Mouse (Mus musculus) left cerebral cortex, adult 11 months (tissue): Measurements from ENCODE around the gene Caly.

Source experiments
- DNase-seq: peaks from one replicate; pipeline ENCODE4 v3.0.0; 2022; ENCODE audit warnings: low spot score

The Caly gene

DNA sequence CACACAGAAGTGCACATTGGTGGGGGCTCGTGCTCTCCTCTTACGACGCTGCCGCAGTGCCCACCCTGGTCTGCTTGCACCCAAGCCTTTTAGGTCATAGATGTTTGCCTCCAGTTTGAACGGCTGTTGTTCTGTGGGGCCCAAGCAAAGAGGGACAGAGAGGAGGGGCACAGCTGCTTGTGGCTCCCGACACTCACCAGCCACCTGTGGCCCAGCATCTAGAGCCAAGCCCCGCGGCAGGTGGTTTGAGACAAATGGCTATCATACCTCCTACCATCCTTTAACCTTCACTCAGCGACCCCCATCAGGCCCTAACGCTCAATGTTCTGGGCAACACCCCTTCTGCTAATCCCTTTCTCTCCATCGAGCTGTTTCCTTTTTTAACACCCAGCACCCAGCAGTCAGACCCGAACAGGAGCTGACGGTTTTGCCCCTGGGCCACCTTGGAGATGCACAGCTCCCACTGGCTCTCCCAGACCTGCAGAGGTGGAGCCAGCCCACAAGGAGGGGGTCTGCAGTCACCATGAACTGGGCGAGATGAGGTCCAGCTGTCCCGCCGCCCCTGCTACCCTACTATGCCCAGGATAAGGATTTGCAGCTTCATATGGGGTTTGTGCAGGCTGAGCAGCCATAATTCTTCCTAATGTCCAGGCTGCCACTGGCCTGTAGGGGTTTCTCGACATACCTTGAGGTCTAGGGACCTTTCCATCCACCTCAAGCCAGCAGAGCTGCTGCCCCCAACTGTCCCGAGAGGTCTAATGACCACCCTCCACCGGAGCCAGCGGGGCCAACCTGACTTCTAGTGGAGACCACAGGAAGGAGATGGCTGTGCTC, 723 bp downstream of the Caly start:
- peak; percentile 29 for DNase-seq

DNA sequence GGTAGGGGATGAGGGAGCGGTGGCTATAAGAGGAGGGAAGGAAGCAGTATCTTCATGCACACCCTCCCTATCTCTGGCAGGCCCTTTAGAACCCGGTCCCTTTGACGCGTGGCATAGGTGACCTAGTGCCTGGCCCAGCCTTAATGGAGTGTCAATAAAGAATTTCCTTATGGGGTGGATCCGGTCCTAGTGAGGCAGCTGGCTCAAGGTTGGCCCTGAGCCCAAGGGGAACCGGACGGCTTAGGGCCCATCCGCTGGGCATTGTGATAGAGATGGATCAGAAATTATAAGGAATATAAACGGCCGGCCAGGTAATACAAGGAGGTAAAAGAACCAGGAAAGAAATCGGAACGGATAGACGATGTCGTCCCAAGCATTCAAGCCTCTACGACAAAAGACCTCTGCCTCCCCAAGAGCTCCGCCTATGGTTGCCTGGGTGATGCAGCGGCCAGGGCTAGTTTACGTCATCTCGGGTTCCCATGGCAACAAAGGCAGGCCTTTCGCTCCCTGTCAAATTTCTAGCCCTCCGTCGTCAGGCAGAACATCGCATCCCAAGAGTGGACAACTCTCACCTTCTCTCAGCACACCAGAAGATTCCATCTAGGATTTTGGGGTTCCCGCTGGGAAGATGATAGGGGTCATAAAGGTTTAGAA, 1.7 kb downstream of the Caly start:
- DNase-seq = peak; percentile 89

DNA sequence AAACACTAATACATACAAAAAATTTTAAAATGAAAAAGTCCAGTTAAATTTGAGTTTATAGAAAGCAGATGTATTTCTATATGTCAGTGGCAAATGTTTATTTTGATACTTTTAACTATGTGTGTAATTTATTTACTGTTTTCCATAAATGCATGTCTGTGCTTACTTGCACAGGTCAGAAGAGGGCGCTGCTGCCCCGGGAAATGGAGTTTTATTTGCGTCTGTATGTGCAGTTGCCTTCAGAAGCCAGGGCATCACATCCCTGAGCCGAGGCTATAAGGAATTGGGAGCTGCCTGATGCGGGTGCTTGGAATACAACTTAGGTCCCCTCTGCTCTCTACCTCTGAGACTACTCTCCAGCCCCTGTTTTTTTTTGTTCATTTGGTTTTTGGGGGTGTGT, 3.6 kb downstream of the Caly start:
- DNase-seq = no peak

DNA sequence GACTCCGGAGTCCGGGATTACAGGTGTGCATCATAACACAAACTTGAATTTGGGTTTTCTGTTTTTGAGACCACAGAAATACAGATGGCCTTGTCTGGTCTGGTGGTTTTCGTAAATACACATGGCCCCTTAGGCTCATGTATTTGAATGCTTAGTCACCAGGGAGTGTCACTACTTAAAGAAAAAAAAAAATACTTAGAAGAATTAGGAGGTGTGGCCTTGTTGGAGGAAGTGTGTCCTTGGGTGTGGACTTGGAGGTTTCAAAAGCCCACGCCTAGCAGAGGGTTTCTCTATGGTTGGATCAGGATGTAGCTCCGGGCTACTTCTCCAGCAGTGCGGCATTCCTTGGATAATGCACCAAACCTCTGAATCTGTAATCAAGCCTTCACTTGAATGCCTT, 4.7 kb downstream of the Caly start:
- DNase-seq = no peak

DNA sequence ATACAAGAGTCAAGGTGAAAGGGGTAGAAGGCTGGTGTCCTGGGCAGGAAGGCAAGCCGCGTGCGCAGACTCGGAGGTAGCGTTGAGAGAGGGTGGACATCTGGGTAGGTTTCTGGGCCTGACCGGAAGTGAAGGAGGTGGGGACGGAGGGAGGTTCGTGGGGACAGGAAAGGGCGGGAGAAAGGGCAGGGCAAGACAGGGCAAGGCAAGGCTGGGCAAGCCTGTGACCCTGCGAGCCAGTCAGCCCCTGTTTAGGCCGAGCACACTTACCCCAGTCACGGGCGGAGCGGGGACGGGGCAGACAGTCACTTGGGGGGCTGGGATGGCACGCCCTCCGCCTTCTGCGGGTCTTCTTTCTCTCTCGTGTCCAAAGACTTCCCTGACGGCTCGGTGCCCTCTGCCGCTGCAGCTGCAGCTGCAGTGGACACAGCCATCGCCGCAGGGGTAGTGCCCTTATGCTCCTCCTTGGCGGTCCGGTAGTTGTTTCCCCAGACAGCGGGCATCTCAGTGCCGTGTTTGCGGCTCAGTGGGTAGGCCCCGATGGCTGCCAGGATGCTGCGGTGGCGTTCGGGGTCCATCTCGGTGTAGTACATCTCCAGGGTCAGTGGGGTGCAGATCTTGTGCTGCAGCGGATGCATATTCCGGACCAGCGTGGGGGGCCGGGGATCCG, 12.2 kb downstream of the Caly start:
- no peak for DNase-seq

DNA sequence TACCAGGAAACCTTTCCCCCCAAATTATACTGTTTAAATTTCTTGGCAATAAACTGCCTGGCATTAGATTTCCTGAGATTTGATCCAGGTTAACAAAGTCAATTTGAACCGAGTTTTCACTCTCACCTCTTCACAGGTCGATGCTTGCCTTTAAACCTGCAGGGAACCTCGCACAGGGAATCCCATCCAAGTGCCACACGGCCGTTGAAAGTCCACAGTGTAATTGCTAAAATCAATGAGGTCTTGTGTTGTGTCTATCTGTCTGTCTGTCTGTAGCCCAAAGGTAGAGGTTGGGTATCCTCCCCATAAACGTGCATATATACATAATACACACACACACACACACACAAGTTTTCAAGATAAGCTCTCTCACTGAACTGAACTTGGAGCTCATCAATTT, 15.0 kb downstream of the Caly start:
- DNase-seq = no peak

DNA sequence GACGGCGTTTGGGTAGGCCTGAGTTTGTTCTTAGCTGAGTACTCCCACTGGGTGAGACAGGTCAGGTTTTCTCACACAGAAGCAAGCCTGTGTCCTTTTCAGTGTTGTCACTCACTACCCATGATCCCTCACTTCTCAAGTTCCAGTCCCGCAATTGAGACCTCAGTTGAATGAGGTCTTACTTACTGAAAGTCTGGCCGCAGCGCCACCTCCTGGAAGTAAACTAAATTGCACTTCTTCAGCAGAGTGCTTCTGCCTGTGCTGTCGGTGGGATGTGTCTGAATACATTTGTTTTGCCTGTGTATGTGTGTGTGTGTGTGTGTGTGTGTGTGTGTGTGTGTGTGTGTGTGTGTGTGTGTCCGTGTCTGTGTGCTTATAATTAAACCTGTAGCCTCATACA, 19.3 kb downstream of the Caly start:
- peak; percentile 33 for DNase-seq

DNA sequence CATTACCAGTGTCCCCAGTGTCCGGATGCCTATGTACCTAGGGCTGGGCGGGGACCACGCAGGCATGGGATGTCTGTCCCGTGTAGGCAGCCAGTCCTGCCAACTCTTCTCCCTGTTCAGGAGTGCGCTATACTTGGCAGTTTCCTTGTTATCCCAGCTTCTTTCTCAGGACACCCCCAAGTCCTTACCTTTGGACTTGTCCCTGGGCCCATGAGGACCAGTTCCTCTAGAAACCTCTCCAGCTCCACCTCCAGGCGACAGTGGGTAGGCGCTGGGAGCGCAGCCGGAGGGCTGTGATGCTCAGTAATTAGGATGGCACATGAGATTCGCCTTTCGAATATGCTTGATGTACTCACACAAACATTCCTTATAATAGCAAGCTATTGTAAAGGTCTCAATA, 20.0 kb downstream of the Caly start:
- no peak for DNase-seq

DNA sequence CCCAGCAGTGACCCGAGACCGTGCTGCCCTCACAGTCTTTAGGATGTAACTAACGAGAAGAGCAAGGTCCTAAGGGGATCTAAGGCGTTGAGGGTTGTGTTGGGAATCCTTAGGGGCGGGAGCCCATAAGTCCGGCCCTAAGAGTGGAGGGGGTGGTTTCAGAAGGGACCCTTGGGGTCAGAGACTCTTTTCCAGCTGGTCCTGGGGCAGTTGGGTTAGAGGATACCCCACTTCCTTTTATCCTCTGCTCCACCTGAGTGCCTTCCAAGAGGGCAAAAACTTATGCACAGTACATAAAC, 20.6 kb downstream of the Caly start:
- DNase-seq = no peak

DNA sequence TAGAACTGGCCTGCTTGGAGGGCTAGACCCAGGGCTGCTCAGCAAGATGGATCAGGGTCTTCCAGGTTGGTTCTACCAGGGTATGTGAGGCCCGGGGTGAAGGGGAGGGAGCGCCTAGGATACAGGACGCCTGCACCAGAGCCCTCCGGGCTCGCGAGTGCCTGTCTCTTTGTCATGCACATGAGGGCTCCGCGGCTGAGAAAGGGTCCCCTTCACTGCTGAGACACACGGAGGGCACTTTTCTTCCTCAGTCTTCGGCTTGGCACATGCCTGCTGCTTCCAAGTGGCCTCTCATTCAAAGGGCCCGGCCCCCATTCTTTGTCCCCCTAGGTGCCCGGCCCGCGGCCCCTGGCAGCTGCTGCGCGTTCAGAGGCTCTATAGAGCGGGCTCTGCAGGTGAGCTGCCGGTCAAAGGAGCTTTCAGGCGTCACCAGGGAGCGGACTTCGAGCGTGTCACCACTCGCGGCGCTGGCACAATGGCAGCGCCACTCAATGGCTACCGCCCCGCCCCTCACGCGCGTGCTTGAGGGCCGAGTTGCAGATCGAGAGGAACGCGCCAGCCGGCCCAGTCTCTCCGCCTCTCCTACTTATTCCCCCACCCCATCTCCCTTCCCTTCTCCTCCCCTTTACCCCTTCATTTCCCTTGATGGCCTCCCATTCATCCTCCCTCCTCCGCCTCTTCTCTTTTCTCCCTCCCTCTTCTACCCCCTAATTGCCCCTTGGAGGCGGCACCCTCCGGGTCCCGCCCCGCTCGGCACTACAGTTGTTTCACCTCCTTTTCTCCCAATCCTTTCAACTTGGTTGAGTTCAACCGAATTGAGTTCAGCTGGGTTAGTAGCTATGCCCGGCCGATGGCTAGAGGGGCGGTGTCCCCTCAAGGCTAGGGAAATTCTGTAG, 21.2 kb downstream of the Caly start:
- DNase-seq = no peak

DNA sequence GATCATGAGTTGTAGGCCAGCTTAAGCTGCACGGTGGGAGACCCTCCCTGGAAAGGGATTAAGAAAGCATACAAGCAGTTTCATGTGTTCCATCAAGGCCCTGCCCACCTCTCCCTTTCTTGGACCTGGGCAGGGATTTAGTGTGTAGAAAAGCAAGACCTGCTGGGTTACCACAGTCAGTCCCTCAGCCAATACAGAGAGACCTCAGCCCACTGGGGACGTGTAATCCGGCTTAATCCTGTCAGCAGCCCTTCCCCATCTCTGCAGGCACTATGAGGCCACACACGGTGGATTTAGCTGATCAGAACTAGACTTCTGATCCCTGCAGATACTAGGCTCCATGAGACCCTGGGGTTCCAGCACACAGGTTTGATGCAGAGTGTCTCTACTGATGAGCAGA, 22.7 kb downstream of the Caly start:
- DNase-seq = no peak

DNA sequence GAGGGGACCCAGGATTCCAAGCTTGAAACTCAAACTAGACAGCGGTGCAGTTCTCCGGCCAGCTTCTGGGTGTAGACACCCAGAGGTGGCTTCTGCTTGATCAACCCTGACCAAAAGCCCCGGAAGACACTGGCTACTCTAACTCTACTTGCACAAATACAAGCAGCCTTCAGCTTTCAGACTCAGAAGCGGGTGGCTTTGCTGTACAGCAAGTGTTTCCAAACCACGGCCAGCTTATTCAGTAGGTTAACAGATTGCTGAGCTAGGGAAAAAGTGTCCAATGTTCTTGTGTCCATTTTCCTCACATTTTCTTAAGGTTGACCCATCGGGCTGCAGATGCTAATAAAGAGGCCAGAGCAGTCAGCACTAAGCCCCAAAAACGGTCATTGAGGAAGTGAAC, 23.8 kb downstream of the Caly start:
- DNase-seq = no peak

DNA sequence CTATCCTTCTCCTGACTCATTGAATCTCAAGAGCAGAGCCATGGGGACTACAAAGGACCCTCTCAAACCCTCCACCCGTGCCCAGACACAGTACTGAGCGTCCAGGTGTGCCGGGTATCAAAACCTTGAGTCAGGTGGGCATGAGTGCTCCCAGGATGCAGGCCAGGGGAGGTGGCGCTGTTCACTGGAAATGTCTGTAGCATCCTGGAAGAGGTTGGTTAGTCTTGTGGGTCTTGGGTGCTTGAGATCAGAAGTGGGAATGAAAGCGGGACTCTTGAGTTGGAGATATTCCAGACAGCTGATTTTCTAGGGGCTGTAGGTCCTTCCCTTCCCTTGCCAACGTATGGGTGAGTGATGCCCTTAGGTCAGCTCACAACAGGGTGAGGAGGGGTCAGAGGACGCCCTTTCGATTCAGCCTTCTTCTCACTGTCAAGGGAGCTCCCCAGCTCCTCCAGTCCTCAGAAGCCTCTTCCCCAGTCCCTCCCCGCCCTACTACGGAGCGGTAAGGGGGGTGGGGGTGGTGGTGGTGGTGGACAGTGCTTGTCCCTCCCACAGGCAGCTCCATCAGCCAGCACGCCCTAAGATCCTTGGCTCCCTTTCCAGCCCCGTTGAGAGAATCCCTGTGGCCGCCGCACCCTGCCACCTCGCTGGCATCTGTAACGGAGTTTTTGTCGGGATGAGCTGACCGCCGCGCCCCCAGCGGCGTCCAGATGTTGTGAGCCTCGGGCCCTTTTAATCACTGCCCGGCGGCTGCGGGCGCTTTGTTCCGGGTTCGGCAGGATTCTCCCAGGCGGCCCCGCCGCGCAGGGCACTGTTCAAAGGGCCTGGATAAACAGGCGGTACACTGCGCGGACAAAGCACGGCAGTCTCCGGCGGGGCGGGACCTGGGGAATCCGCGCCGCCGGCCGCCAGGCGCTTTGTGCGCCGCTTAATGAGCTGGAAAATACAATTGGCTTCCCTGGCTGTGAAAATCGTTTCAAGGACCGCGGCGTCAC, 24.6 kb downstream of the Caly start:
- DNase-seq = no peak

DNA sequence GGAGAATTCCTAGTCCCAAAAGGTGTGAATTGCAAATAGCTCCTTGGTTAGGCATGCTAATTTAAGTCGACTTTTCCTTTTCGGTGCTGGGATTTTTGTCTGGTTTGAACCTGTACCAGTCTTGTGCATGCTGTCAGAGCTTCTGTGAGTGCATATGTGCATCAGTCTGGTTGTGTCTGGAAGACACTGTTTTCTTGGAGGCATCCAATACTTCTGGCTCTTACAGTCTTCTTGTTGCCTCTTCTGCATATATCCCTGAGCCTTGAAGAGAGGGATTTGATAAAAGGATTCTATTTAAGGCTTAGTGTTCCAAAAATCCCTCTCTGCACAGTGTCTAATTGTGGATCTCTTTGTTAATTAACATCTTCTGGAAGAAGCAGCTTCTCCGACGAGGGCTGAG, 28.2 kb downstream of the Caly start:
- DNase-seq = no peak

DNA sequence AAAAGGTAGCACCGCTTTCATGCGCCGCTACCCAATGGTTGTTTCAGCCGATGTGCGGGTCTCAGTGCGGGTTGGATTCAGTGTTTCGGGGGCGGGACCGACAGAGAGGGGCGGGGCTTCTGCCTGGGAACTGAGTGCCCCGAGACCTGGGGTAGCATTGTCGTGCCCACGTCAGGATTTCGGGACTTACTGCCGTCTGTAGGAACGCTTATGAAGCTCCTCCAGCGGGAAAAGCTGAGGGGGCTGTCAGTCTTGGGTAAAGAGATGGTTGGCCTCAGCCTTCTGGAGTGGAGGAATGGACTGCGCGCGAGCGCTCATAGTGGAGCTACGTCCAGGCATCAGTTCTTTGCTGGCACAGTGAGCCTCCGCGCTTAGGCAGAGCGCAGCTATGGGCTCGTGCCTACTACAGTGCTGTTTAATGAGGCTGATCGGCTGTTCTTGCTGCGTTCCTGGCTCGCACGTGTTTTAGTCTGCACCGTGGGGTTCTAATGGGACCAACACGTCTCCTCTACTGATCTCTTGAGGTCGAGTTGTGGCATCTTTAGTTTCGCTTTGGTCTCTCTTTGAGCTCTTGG, 33.1 kb downstream of the Caly start:
- no peak for DNase-seq

DNA sequence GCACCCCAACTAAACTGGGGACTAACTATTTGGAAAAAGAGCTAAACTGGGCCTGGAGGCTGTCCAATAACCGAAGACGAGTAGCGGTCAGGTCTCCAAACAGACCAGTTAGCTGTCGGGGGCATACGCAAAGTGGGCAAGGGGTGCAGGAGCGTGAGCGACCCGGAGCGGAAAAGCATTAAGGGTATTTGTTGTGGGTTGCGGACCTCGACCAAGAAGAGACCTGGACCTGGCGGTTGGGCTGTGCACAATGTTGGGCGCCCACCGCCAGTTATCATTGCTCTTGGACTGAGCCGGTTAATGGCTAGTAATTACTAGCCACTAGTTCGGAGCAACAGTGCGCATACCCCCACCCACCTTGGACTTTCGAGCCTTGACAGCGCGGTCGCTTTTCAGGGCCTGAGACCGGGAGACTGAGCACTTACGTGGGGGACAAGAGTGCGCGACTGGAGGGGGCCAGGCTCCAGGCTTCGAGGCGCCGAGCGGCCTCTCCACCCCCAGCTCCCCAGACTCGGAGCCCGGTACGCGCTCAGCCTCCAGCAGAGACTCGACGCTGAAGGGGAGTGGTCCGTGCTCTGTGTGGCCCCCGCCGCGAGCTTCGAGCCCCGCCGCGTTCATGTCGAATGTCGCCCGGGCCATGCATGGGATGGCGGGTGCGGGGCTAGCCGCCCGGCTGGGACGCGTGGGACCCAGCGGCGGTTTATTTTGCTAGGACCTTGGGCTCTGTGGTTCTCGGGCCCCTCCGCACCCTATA, 33.8 kb downstream of the Caly start, which contains the start of gene Msx3:
Msx3 (minus strand) TSS at position 729 of the 754 bp plus-strand sequence.
- no peak for DNase-seq

DNA sequence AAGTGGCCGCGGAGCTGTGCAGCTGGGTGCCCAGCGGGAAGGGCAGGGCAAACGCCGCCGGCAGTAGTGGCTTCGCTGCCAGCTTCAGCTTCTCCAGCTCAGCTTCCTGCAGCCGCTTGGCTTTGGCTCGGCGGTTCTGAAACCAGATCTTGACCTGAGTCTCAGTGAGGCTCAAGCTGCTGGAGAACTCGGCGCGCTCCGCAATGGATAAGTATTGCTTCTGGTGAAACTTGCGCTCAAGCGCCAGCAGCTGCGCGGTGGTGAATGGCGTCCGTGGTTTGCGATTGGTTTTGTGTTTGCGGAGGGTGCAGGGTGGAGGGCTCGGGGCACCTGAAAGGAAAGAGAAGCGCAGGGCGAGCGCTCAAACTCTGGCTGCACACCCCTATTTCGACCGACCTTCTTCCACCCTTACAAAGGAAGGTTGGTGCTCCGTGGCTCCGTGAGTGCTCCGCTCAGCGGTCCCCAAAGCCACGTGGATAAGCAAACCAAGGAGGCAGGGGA, 34.5 kb downstream of the Caly start:
- DNase-seq = no peak

DNA sequence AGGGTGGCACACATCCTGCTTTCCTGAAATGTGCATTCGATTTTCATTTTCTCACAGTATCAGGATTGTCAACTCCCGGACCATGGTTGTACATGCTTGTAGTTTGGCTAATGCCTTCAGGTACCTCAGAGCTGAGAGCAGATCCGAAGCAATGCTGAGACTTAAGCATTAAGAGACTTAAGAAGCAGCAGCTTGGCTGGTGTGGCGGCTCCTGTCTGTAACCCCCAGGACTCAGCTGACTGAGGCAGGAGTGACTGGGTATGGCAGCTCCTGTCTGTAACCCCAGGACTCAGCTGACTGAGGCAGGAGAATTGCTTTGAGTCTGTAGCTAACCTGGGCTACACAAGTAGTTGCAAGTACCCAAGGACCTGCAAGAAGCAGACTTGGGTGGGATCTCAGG, 36.8 kb downstream of the Caly start:
- no peak for DNase-seq

DNA sequence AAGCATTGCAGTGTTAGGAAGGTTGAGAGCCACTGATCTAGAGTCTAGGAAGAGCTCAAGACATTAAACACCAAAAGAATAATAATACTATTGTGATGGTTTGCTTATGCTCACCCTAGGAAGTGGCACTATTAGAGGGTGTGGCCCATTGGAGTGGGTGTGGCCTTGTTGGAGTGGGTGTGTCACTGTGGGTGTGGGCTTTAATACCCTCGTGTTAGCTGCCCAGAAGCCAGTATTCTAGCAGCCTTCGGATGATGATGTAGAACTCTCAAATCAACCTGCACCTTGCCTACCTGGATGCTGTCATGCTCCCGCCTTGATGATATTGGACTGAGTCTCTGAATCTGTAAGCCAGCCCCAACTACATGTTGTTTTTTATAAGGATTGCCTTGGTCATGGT, 39.6 kb downstream of the Caly start:
- no peak for DNase-seq

DNA sequence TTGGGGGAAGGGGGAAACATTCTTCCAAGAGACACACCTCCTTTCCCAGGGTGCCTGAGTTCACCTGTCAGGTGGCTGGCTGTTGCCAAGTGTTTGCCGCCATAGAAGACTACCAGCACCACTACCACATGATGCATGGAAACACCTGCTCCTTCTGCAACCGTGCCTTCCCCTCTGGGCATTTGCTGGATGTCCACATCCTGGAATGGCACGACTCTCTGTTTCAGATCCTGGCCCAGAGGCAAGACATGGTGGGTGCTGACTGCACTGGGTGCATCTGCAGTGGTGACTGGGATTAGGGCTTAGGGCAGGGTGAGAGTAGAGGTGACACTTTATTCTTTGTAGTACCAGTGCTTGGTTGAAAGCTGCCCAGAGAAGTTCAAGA, 45.2 kb downstream of the Caly start:
- DNase-seq = no peak
